Mouse (Mus musculus): Measurements from ENCODE around the gene Atp2c2. TPM values are rescaled to one million over a fixed set of nuclear protein-coding genes. Genes with fewer than 3 reads are reported as not detected.
A peak's percentile ranks its signal among the peaks of the same experiment; 100 is the strongest.

Atp2c2 gene
- total RNA-seq, 2 experiments from 2014 or later, result 0.55 to 0.79 TPM

GRCm38 (mm10) chr8:119778263-119778662, 78.5 kb downstream of the Atp2c2 start, which contains the start of gene Tldc1:
Gene Tldc1, minus strand, starts transcription at chr8:119778416.
- peak; percentile 98 for DNase-seq (ENCODE audit: extremely low spot score in 1 of 2, low spot score in 2 of 2)
- intact Hi-C loops (cut with DNase I), result loop anchor here (10.0 kb wide), 1 partner anchor 333 kb away; the partner anchor contains the start of gene Necab2

GRCm38 (mm10) chr8:119779013-119779737, 79.4 kb downstream of the Atp2c2 start:
- peak; percentile 87 for DNase-seq (ENCODE audit: extremely low spot score in 1 of 2, low spot score in 2 of 2)
- intact Hi-C loops (cut with DNase I), result loop anchor here (1.0 to 10.0 kb wide), 2 partner anchors 93 to 334 kb away; partner anchors contain the start of gene Necab2

- DNase-seq (ENCODE audit: extremely low spot score in 1 of 2, low spot score in 2 of 2), result peak in 1 of 2 experiments; percentile 56
- intact Hi-C loops (cut with DNase I), result loop anchor here (10.0 kb wide), 1 partner anchor 144 kb away; no protein-coding TSS in a partner anchor
These were observed 80.7 kb downstream of the Atp2c2 start for GRCm38 (mm10) chr8:119780402-119781049.

- intact Hi-C loops (cut with DNase I), result loop anchor here (10.0 kb wide), 1 partner anchor 144 kb away; no protein-coding TSS in a partner anchor
- DNase-seq (ENCODE audit: extremely low spot score in 1 of 2, low spot score in 2 of 2), result peak in 1 of 2 experiments; percentile 40
These were observed 81.5 kb downstream of the Atp2c2 start for GRCm38 (mm10) chr8:119781086-119781840.

GRCm38 (mm10) chr8:119782715-119783114, 82.9 kb downstream of the Atp2c2 start:
- intact Hi-C loops (cut with DNase I), result loop anchor here (10.0 kb wide), 1 partner anchor 142 kb away; no protein-coding TSS in a partner anchor

GRCm38 (mm10) chr8:119783579-119783978, 83.8 kb downstream of the Atp2c2 start:
- no peak for DNase-seq (ENCODE audit: extremely low spot score in 1 of 2, low spot score in 2 of 2)
- intact Hi-C loops (cut with DNase I), result loop anchor here (10.0 kb wide), 1 partner anchor 141 kb away; no protein-coding TSS in a partner anchor

More at GRCm38 (mm10) chr8:119782715-119783114, 82.9 kb downstream of the Atp2c2 start:
- DNase-seq (ENCODE audit: extremely low spot score in 1 of 2, low spot score in 2 of 2), result peak; percentile 84 to 85

- intact Hi-C loops (cut with DNase I), result loop anchor here (1.0 to 10.0 kb wide), 2 partner anchors 59 to 141 kb away; no protein-coding TSS in a partner anchor
- no peak for DNase-seq (ENCODE audit: extremely low spot score in 1 of 2, low spot score in 2 of 2)
These were observed 84.3 kb downstream of the Atp2c2 start for GRCm38 (mm10) chr8:119784141-119784574.

- DNase-seq (ENCODE audit: extremely low spot score in 1 of 2, low spot score in 2 of 2), result no peak
- intact Hi-C loops (cut with DNase I), result loop anchor here (1.0 to 10.0 kb wide), 2 partner anchors 59 to 140 kb away; no protein-coding TSS in a partner anchor
These were observed 84.9 kb downstream of the Atp2c2 start for GRCm38 (mm10) chr8:119784676-119785075.

- DNase-seq (ENCODE audit: extremely low spot score in 1 of 2, low spot score in 2 of 2), result no peak
- intact Hi-C loops (cut with DNase I), result loop anchor here (10.0 kb wide), 1 partner anchor 139 kb away; no protein-coding TSS in a partner anchor
These were observed 86.1 kb downstream of the Atp2c2 start for GRCm38 (mm10) chr8:119785764-119786405.

GRCm38 (mm10) chr8:119786871-119787270, 87.1 kb downstream of the Atp2c2 start:
- no peak for DNase-seq (ENCODE audit: extremely low spot score in 1 of 2, low spot score in 2 of 2)
- intact Hi-C loops (cut with DNase I), result loop anchor here (10.0 kb wide), 1 partner anchor 138 kb away; no protein-coding TSS in a partner anchor

- no peak for DNase-seq (ENCODE audit: extremely low spot score in 1 of 2, low spot score in 2 of 2)
- intact Hi-C loops (cut with DNase I), result loop anchor here (10.0 kb wide), 1 partner anchor 137 kb away; no protein-coding TSS in a partner anchor
These were observed 87.5 kb downstream of the Atp2c2 start for GRCm38 (mm10) chr8:119787341-119787740.

- intact Hi-C loops (cut with DNase I), result loop anchor here (10.0 kb wide), 1 partner anchor 136 kb away; no protein-coding TSS in a partner anchor
- DNase-seq (ENCODE audit: extremely low spot score in 1 of 2, low spot score in 2 of 2), result no peak
These were observed 89.0 kb downstream of the Atp2c2 start for GRCm38 (mm10) chr8:119788607-119789381.

GRCm38 (mm10) chr8:119789581-119789980, 89.8 kb downstream of the Atp2c2 start:
- DNase-seq (ENCODE audit: extremely low spot score in 1 of 2, low spot score in 2 of 2), result no peak
- intact Hi-C loops (cut with DNase I), result loop anchor here (10.0 kb wide), 1 partner anchor 135 kb away; no protein-coding TSS in a partner anchor

GRCm38 (mm10) chr8:119791804-119792704, 92.2 kb downstream of the Atp2c2 start:
- DNase-seq (ENCODE audit: extremely low spot score in 1 of 2, low spot score in 2 of 2), result peak in 1 of 2 experiments; percentile 79
- intact Hi-C loops (cut with DNase I), result no loop called here

- intact Hi-C loops (cut with DNase I), result loop anchor here (5.0 kb wide), 1 partner anchor 43 kb away; no protein-coding TSS in a partner anchor
These were observed 94.9 kb downstream of the Atp2c2 start for GRCm38 (mm10) chr8:119794689-119795088.

GRCm38 (mm10) chr8:119795651-119796050, 95.8 kb downstream of the Atp2c2 start:
- intact Hi-C loops (cut with DNase I), result loop anchor here (5.0 kb wide), 1 partner anchor 42 kb away; no protein-coding TSS in a partner anchor
- no peak for DNase-seq (ENCODE audit: extremely low spot score in 1 of 2, low spot score in 2 of 2)

More at GRCm38 (mm10) chr8:119794689-119795088, 94.9 kb downstream of the Atp2c2 start:
- no peak for DNase-seq (ENCODE audit: extremely low spot score in 1 of 2, low spot score in 2 of 2)

All from left cerebral cortex, postnatal 10 days (tissue).